Mouse (Mus musculus) cortical plate, adult 2 months (tissue): Measurements from ENCODE around the gene Dnajb5. TPM values are rescaled to one million over a fixed set of nuclear protein-coding genes. Genes with fewer than 3 reads are reported as not detected.

Experiments
- H3K27ac ChIP-seq: fragments of 200-500 bp; 2 replicates; pipeline ENCODE4 v1.5.1; 2012; ENCODE audit warnings: low read length, control low read depth, inconsistent platforms; ENCODE audit not compliant: insufficient read depth
- H3K4me1 ChIP-seq: fragments of 200-500 bp; 2 replicates; pipeline ENCODE4 v1.6.1; 2011; ENCODE audit warnings: low read length; ENCODE audit not compliant: control insufficient read depth, insufficient read depth
- H3K4me3 ChIP-seq: fragments of 200-500 bp; 2 replicates; pipeline ENCODE4 v1.5.1; 2011; ENCODE audit warnings: mild to moderate bottlenecking, low read length, control low read depth; ENCODE audit not compliant: insufficient read depth
- CTCF ChIP-seq: fragments of 200-500 bp; IDR thresholded peaks from 2 replicates; pipeline ENCODE4 v1.5.1; 2011; ENCODE audit warnings: mild to moderate bottlenecking, control low read depth, low read length; ENCODE audit not compliant: insufficient read depth; ENCODE audit errors: extremely low read depth
- POLR2A ChIP-seq: fragments of 200-500 bp; IDR thresholded peaks from 2 replicates; pipeline ENCODE4 v1.6.1; 2011; ENCODE audit warnings: mild to moderate bottlenecking, low read length, control low read depth; ENCODE audit not compliant: insufficient read depth; ENCODE audit errors: extremely low read depth
- polyA plus RNA-seq: library from polyadenylated mRNA; depleted of rRNA; stranded (reverse); fragments of >200 nt; gene quantifications from 2 replicates; pipeline ENCODE4 v1.2.3, GENCODE M21; 2012

Gene Dnajb5
- polyA plus RNA-seq, 1 experiment = 107 TPM

DNA sequence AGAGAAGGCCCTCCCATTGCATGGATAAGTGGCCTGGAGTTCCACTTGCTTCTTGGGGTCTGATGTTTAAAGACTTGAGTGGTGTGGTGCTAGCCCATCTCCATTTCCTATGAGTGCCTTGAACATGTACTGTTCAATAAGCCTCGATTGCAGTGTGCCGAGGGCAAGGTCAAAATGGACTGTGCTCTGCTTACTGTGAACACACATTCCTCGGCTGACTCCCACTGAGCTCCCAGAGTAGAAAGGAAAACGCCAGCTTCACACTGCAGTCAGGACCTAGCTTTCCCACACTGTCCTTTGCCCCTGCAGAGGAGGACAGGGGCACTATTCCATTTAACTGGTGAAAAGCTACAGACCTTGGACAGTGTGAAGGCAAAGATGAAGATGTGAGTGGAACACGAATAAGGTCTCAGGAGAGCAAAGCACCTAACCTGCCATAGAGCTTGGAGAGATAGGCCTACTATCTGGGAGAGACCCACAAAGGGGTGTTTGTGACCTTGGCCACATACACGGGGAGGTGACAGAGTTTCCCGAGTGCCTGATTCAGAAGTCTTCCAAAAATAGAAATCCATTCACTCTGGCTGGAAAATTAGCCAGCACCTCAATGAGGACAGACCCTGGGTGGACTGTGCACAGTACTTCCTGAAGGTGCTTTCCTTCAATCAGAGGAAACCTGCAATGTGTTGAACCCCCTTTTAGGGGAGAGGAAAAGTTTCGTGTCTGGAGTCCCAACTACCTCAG is 17.2 kb upstream of the Dnajb5 start:
- Histone ChIP-seq H3K4me1 (peaks cover 10% of the 10 kb centered on the region), H3K4me3 (no peak overlapping the region), H3K27ac (no peak overlapping the region)
- TF ChIP-seq CTCF (no peak), POLR2A (no peak)

DNA sequence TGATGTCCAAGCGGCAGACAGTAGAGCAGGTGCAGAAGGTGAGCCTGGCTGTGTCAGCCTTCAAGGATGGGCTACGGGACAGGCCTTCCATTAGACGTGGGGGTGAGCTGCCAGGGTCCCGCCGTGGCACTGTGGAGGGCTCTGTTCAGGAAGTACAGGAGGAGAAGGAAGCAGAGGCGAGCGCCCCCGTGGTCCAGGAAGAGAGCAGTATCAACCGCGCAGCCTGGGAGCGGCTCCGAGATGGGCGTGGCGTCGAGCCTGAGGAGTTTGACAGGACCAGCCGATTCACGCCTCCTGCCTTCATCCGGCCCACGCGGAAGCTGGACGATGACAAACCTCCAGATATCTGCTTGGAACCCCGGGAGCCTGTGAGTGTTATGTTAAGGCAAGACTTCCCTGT is 16.0 kb upstream of the Dnajb5 start:
- TF ChIP-seq CTCF (no peak), POLR2A (no peak)
- peaks cover 10% of the 10 kb centered on the region for H3K4me1 ChIP-seq
- peak overlapping the region; percentile 24; the same call in 1 of the 2 replicates for H3K27ac ChIP-seq
- no peak overlapping the region for H3K4me3 ChIP-seq

DNA sequence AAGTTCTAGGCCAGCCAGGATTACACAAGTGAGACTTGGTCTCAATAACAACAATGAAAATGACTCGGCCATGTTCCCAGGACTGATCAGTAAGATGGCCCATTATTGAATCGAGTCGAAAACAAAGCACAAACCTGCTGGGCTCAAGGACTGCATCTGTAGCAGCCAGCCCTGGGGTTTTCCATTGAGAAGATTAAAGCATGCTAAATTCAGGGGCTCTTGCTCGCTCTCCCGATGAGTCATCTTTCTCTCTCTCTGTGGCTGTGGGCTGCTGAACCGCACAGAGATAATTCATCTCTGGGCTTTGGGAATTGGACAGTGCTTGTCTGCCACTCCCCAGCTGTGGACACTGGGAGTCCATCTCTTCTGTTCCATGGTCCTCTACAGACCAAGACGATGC is 8.2 kb upstream of the Dnajb5 start:
- TF ChIP-seq POLR2A = no peak
- no peak for TF ChIP-seq CTCF
- no peak overlapping the region for H3K4me3 ChIP-seq
- H3K27ac ChIP-seq = no peak overlapping the region
- peaks cover 19% of the 10 kb centered on the region for H3K4me1 ChIP-seq

DNA sequence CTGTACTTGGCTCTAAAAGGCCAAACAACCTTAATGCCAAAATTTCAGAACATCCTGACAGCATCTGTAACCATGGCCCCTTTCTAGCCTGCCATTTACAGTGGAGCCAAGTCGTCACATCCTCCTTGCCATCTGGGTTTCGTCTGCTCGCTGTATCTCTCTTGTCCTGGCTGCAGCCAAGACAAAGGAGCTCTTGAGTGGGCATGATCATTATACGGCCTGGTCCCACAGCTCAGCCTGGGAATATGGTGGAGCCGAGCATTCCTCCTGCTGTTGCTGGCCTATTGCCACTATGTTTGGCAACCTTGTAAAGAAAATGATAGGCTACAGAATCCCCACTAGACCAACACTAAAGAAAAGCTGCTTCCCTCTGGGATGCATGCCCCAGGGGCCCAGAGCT is 6.3 kb upstream of the Dnajb5 start:
- no peak overlapping the region for H3K4me3 ChIP-seq
- peaks cover 25% of the 10 kb centered on the region for H3K4me1 ChIP-seq
- no peak for TF ChIP-seq CTCF
- no peak for TF ChIP-seq POLR2A
- 0 out of 2 replicates have a peak overlapping the region, but pooled peaks have one; percentile 8 for H3K27ac ChIP-seq

DNA sequence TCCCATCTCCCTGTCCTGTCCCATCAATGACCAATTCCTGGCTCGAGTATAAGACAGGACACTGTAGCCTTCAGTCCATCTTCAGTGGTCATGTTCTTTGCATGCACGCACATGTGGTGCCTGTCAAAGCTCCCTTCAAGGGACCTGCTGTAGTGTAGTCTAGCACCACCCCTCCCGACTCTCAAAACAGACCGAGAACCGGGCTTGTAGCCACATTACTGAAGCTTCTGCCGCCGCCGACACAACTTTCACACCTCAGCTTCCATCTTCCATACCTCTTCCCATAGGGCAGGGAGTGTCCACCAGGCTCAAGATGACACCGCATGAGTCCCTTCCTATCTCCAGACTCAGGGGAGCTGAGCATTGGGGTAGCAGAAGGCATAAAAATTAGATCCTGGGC is 5.4 kb upstream of the Dnajb5 start:
- TF ChIP-seq CTCF (no peak), POLR2A (peak; percentile 40; the same call in 1 of the 2 replicates)
- Histone ChIP-seq H3K4me3 (no peak overlapping the region), H3K4me1 (peaks cover 27% of the 10 kb centered on the region), H3K27ac (peak overlapping the region; percentile 57; the same call in 1 of the 2 replicates)

DNA sequence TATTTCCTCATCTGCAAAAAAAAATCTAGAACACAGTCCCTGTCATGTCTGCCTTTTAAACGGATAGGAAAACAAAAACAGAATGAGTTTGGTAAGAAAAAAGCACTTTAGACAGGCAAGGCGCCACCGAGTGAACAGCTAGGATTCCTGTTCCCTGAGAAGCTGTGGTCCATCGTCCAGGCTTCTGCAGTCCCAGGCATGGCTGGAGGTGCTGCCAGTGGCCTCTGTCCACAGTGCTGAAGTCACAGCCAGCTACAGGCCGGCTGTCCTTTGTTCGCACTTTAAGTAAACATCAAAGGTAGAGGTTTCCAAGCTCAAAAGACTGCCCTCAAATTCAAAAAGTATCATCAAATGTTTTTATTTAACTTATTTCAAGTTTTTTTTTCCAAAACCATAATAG is 4.6 kb upstream of the Dnajb5 start:
- TF ChIP-seq CTCF (no peak), POLR2A (no peak)
- Histone ChIP-seq H3K27ac (0 out of 2 replicates have a peak overlapping the region, but pooled peaks have one; percentile 57), H3K4me3 (no peak overlapping the region), H3K4me1 (peaks cover 27% of the 10 kb centered on the region)

DNA sequence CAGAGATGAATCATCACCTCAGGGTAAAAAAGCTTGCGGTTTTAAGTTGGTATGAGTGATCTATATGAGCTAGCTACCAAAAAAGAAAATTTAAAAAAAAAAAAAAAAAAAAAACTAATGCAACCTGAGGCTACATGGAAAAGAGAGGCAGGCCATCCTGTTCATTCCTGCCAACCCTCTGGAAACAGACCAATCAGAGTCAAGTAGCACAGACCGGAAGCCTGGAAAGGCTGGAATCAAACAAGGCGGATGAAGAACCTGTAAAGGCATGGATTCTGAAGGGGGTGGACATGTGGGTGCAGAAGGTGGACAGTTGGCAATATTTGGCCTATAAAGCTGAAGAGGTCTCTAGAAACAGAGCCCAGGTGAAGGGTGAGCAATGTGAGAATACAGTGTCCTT is 4.2 kb upstream of the Dnajb5 start:
- no peak overlapping the region for H3K4me3 ChIP-seq
- TF ChIP-seq CTCF (no peak), POLR2A (no peak)
- H3K4me1 ChIP-seq = peaks cover 27% of the 10 kb centered on the region
- peak overlapping the region; percentile 54; the same call in 1 of the 2 replicates for H3K27ac ChIP-seq

DNA sequence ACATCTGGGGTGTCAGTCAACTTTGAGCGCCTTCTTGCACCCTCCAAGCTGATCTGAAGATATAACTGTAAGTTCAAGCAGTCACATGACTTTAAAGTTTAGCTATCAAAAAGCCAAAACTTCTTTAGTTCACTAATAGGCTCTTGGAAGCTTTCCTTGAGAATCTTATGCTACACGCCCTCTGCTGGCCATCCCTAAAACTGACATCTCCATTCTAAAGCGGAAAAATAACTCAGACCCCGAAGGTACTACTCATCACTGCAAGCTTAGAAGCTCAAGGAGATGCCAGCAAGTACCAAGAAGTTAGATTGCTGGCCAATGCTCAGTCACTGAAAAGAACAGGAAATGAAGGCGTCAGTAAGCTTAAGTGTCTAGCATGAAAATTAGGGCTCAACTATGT is 3.7 kb upstream of the Dnajb5 start:
- H3K4me1 ChIP-seq = peaks cover 26% of the 10 kb centered on the region
- H3K4me3 ChIP-seq = no peak overlapping the region
- TF ChIP-seq CTCF = peak; percentile 44; the same call in 1 of the 2 replicates
- TF ChIP-seq POLR2A = no peak
- peak overlapping the region; percentile 97 for H3K27ac ChIP-seq

DNA sequence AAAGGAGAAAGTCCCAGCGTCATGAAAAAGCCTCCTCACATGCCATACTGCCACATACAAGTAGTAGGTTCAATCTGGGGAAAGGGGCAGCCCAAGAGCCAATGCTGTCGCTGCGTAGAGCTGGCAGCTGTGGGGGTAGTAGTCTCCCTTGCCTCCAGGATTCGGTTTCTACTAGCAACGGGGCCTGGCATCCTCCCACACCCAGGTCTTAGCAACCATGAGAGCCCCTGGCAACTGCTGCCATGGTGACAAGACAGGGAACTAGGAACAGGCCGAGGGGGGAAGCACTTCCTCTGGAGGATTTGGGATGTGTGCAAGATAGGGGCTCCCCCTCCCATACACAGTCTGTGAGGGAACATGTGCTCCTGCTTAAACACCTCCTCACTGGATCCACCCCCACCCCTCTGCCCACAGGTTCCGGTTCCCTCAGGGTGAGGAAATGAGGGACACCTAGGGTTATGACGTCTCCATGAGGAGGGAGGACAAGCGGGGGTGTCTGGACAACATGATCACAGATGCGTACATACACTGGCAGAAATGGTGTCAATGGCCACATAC is 2.8 kb upstream of the Dnajb5 start:
- peaks cover 21% of the 10 kb centered on the region for H3K4me1 ChIP-seq
- peak overlapping the region; percentile 97 for H3K27ac ChIP-seq
- H3K4me3 ChIP-seq = no peak overlapping the region
- TF ChIP-seq POLR2A (peak; percentile 60; the same call in 1 of the 2 replicates), CTCF (no peak)

DNA sequence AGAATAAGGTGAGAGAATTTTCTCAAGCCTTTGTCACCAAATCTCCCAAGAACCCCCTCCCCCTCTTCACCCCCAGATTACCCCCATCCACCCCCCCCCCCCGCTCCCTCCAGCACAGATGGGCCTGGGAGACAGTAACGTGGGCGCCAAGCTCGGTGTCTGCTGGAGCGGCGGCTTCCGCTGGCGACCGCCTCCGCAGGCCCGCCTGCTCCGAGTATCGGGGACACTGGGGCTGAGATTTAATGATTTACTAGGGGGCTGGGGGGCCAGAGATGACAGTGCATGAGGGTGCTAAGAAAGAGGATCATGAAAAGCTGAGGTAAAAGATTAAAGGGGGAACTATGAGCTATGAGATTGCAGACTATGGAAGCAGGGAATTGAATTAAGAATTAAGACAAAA is 1.1 kb upstream of the Dnajb5 start:
- H3K27ac ChIP-seq = no peak overlapping the region
- TF ChIP-seq CTCF (no peak), POLR2A (no peak)
- no peak overlapping the region; the same call in 1 of the 2 replicates for H3K4me3 ChIP-seq
- H3K4me1 ChIP-seq = peaks cover 21% of the 10 kb centered on the region
